Comparison of ENCODE assay signal across 16 mouse cellular contexts in the genomic region with DNA sequence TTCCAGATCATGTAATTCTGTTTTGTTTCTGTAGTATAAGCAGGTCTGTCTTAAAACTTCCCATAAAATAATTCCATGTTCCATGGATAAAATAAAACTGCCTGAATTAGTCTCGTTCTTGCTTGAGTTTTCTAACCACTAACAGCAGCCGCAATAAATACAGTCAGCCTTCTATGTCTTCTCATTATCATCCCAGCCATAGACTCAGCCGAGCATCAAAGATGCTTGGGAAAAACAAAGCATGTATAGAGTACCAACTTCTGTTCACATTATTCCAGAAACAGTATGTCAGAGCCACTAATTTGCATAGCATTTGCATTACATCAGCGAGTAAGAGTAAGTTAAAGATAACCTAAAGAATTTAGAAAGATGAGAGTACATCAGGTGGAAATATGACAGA.
"Had no signal": no experiment of that assay in that cellular context is flagged by ENCODE, and none has a peak within 500 bp of the region (broad histone marks: within the 10 kb centered on the region; RNA-seq: fewer than 3 reads in every experiment).

No protein-coding gene starts in this region.

- H3K27me3 ChIP-seq: midbrain, embryonic 12.5 days; neural tube, embryonic 13.5 days; stomach, embryonic 15.5 days had no signal

- H3K36me3 ChIP-seq: liver, embryonic 13.5 days; midbrain, embryonic 12.5 days; neural tube, embryonic 13.5 days; stomach, embryonic 15.5 days had no signal

- DNase-seq: kidney, adult 9 months; kidney, postnatal 25 days; layer of hippocampus, postnatal 36 days; liver, embryonic 13.5 days; lung, adult 2 months; lung, postnatal 14 days; lung, postnatal 4 days; right cerebral cortex, postnatal 25 days; spleen, adult 18-20 months; thymus, postnatal 25 days had no signal

- H3K9me3 ChIP-seq: liver, embryonic 13.5 days; midbrain, embryonic 12.5 days; neural tube, embryonic 13.5 days; stomach, embryonic 15.5 days had no signal

- H3K4me1 ChIP-seq: liver, embryonic 13.5 days; midbrain, embryonic 12.5 days; neural tube, embryonic 13.5 days; stomach, embryonic 15.5 days had no signal

- H3K27ac ChIP-seq: left cerebral cortex, adult 2 months; liver, embryonic 13.5 days; midbrain, embryonic 12.5 days; neural tube, embryonic 13.5 days; stomach, embryonic 15.5 days had no signal

- H3K9ac ChIP-seq: liver, embryonic 13.5 days; midbrain, embryonic 12.5 days; neural tube, embryonic 13.5 days; stomach, embryonic 15.5 days had no signal

- ATAC-seq: midbrain, embryonic 16.5 days had no signal

- H3K4me3 ChIP-seq: left cerebral cortex, adult 2 months; liver, embryonic 13.5 days; midbrain, embryonic 12.5 days; myocyte; neural tube, embryonic 13.5 days; stomach, embryonic 15.5 days had no signal

- H3K4me2 ChIP-seq: liver, embryonic 13.5 days; midbrain, embryonic 12.5 days; neural tube, embryonic 13.5 days; stomach, embryonic 15.5 days had no signal
